In genomic region chr13:99754701-99755100, GRCm38 (mm10) we compare ENCODE assay signal across 21 mouse cellular contexts.
DNase-seq lines count a peak whose midpoint lies in the region; ATAC-seq and TF ChIP-seq lines count a peak whose summit lies in the region.
"Had no signal": no experiment of that assay in that cellular context is flagged by ENCODE, and none has a peak within 500 bp of the region (broad histone marks: within the 10 kb centered on the region; RNA-seq: fewer than 3 reads in every experiment).

No protein-coding gene starts in this region.

- DNase-seq in hindbrain, postnatal 0 days (ENCODE audit: low spot score), result no peak
- peak; percentile 42 for DNase-seq in brain, embryonic 14.5 days (ENCODE audit: low read depth)
- DNase-seq in left cerebral cortex, adult 18-20 months (ENCODE audit: low spot score in 2 of 2), result no peak
- DNase-seq: adrenal gland, adult 8-10 months; cerebellum, adult 11 months; heart, adult 18-20 months; heart, postnatal 36 days; kidney, adult 8-10 months; kidney, postnatal 14 days; lung, postnatal 10 days; thymus, postnatal 14 days had no signal

- H3K9me3 ChIP-seq in hindbrain, embryonic 16.5 days (ENCODE audit: control insufficient read depth, low read length), result no peaks in the 10 kb centered on the region
- H3K9me3 ChIP-seq in hindbrain, postnatal 0 days (ENCODE audit: low read length), result no peaks in the 10 kb centered on the region
- H3K9me3 ChIP-seq in liver, embryonic 16.5 days (replicated peaks; ENCODE audit: control insufficient read depth, low read length), result no peaks in the 10 kb centered on the region
- H3K9me3 ChIP-seq: embryonic facial prominence, embryonic 13.5 days; heart, embryonic 13.5 days; midbrain, embryonic 15.5 days had no signal

- 0 out of 2 replicates have a peak, but pooled peaks have one; percentile 43 for ATAC-seq in hindbrain, embryonic 16.5 days
- no peak for ATAC-seq in hindbrain, postnatal 0 days
- ATAC-seq in erythroid progenitor cell, adult 5-6 weeks (replicated peaks; ENCODE audit: low FRiP score, poor library complexity, severe bottlenecking), result peak; percentile 60
- no peak for ATAC-seq in liver, embryonic 16.5 days (ENCODE audit: low read depth)
- ATAC-seq in granulocyte monocyte progenitor cell, adult 5-6 weeks (replicated peaks; ENCODE audit: poor library complexity, severe bottlenecking), result no peak
- ATAC-seq: inflammation-experienced regulatory T-cells, adult 6 months; midbrain, embryonic 15.5 days; Patski had no signal

- TF ChIP-seq CTCF in hindbrain, postnatal 0 days (IDR thresholded peaks at IDR 0.05; ENCODE audit: low read depth), result no peak
- no peak for TF ChIP-seq CTCF in brain, embryonic 14.5 days (IDR thresholded peaks at IDR 0.05; ENCODE audit: borderline replicate concordance, extremely low read depth, insufficient read depth, insufficient read length)

- no peak overlapping the region for H3K4me2 ChIP-seq in hindbrain, embryonic 16.5 days (ENCODE audit: low read length)
- no peak overlapping the region for H3K4me2 ChIP-seq in hindbrain, postnatal 0 days (ENCODE audit: low read depth, low read length)
- peak overlapping the region; percentile 55 for H3K4me2 ChIP-seq in liver, embryonic 16.5 days (ENCODE audit: low read depth, low read length)
- H3K4me2 ChIP-seq: embryonic facial prominence, embryonic 13.5 days; heart, embryonic 13.5 days; midbrain, embryonic 15.5 days had no signal

- 75% methylated on average over 5 of the region's 5 CpGs for WGBS in hindbrain, embryonic 16.5 days
- 70% methylated on average over 5 of the region's 5 CpGs for WGBS in hindbrain, postnatal 0 days
- WGBS in liver, embryonic 16.5 days (ENCODE audit: insufficient replicate concordance), result 58% methylated on average over 5 of the region's 5 CpGs

- TF ChIP-seq POLR2A in brain, embryonic 14.5 days (IDR thresholded peaks at IDR 0.05; ENCODE audit: borderline replicate concordance, extremely low read depth, insufficient read depth, insufficient read length, poor library complexity, severe bottlenecking), result no peak

- no peak overlapping the region for H3K4me3 ChIP-seq in hindbrain, embryonic 16.5 days (ENCODE audit: low read length)
- H3K4me3 ChIP-seq in hindbrain, postnatal 0 days (ENCODE audit: low read length), result no peak overlapping the region
- H3K4me3 ChIP-seq in liver, embryonic 16.5 days (ENCODE audit: low read depth, low read length), result 0 out of 2 replicates have a peak overlapping the region, but pooled peaks have one; percentile 8
- H3K4me3 ChIP-seq: embryonic facial prominence, embryonic 13.5 days; heart, embryonic 13.5 days; midbrain, embryonic 15.5 days; myocyte had no signal

- no peak overlapping the region for H3K9ac ChIP-seq in hindbrain, embryonic 16.5 days (ENCODE audit: low read depth, low read length)
- no peak overlapping the region for H3K9ac ChIP-seq in hindbrain, postnatal 0 days (replicated peaks; ENCODE audit: low read length)
- H3K9ac ChIP-seq in liver, embryonic 16.5 days (ENCODE audit: low read depth, low read length), result peak overlapping the region; percentile 31
- H3K9ac ChIP-seq: embryonic facial prominence, embryonic 13.5 days; heart, embryonic 13.5 days; midbrain, embryonic 15.5 days had no signal

- no peaks in the 10 kb centered on the region for H3K27me3 ChIP-seq in hindbrain, embryonic 16.5 days (replicated peaks; ENCODE audit: control insufficient read depth, insufficient read depth, low read length)
- no peaks in the 10 kb centered on the region for H3K27me3 ChIP-seq in hindbrain, postnatal 0 days (ENCODE audit: insufficient read depth, low read length)
- no peaks in the 10 kb centered on the region for H3K27me3 ChIP-seq in liver, embryonic 16.5 days (ENCODE audit: control insufficient read depth, insufficient read depth, low read depth, low read length)
- H3K27me3 ChIP-seq: embryonic facial prominence, embryonic 13.5 days; heart, embryonic 13.5 days; midbrain, embryonic 15.5 days; Patski had no signal

- H3K36me3 ChIP-seq in hindbrain, embryonic 16.5 days (ENCODE audit: control insufficient read depth, insufficient read depth, low read length), result no peaks in the 10 kb centered on the region
- no peaks in the 10 kb centered on the region for H3K36me3 ChIP-seq in hindbrain, postnatal 0 days (ENCODE audit: insufficient read depth, low read length)
- no peaks in the 10 kb centered on the region for H3K36me3 ChIP-seq in liver, embryonic 16.5 days (ENCODE audit: control insufficient read depth, insufficient read depth)
- H3K36me3 ChIP-seq: embryonic facial prominence, embryonic 13.5 days; heart, embryonic 13.5 days; midbrain, embryonic 15.5 days had no signal

- peaks cover 8% of the 10 kb centered on the region for H3K4me1 ChIP-seq in hindbrain, embryonic 16.5 days (ENCODE audit: control insufficient read depth, insufficient read depth, low read depth, low read length)
- no peaks in the 10 kb centered on the region for H3K4me1 ChIP-seq in hindbrain, postnatal 0 days (ENCODE audit: insufficient read depth, low read length)
- H3K4me1 ChIP-seq in liver, embryonic 16.5 days (ENCODE audit: control insufficient read depth, low read depth, low read length), result peaks cover 30% of the 10 kb centered on the region

- H3K27ac ChIP-seq in hindbrain, embryonic 16.5 days (ENCODE audit: low read depth, low read length), result no peak overlapping the region
- H3K27ac ChIP-seq in hindbrain, postnatal 0 days, result no peak overlapping the region
- peak overlapping the region; percentile 92 for H3K27ac ChIP-seq in liver, embryonic 16.5 days (ENCODE audit: low read length)
- H3K27ac ChIP-seq: embryonic facial prominence, embryonic 13.5 days; heart, embryonic 13.5 days; midbrain, embryonic 15.5 days had no signal

Comparison
In these comparisons a context has a peak if more than half of its experiments do, and no peak if none do; other contexts are left out.
1. ATAC-seq: peak in hindbrain, embryonic 16.5 days (single experiment) and erythroid progenitor cell, adult 5-6 weeks (single experiment); none in hindbrain, postnatal 0 days (single experiment), liver, embryonic 16.5 days (single experiment) and granulocyte monocyte progenitor cell, adult 5-6 weeks (single experiment).